Mouse (Mus musculus) ES-Bruce4 (cell line): ENCODE data around the gene Apoh. TPM values are rescaled to one million over a fixed set of nuclear protein-coding genes. Genes with fewer than 3 reads are reported as not detected.

Experiments
- H3K27ac ChIP-seq: 2 replicates; pipeline ENCODE4 v1.5.1; 2012; ENCODE audit warnings: low read length, inconsistent platforms; ENCODE audit not compliant: insufficient read depth
- H3K27me3 ChIP-seq: 2 replicates; pipeline ENCODE4 v1.6.1; 2012; ENCODE audit warnings: mild to moderate bottlenecking, low read length, inconsistent platforms; ENCODE audit not compliant: control insufficient read depth, poor library complexity, insufficient read depth, severe bottlenecking
- H3K36me3 ChIP-seq: 2 replicates; pipeline ENCODE4 v1.6.1; 2012; ENCODE audit warnings: inconsistent platforms, mild to moderate bottlenecking, low read length, moderate library complexity; ENCODE audit not compliant: control insufficient read depth, poor library complexity, insufficient read depth, severe bottlenecking
- H3K4me1 ChIP-seq: one replicate; pipeline ENCODE4 v1.8.1; 2011; ENCODE audit warnings: low read length; ENCODE audit not compliant: control insufficient read depth, insufficient read depth
- H3K4me3 ChIP-seq: 2 replicates; pipeline ENCODE4 v1.5.1; 2011; ENCODE audit warnings: low read depth, mild to moderate bottlenecking, low read length
- H3K9ac ChIP-seq: 2 replicates; pipeline ENCODE4 v1.6.1; 2012; ENCODE audit warnings: low read depth, mild to moderate bottlenecking, inconsistent platforms; ENCODE audit not compliant: poor library complexity, severe bottlenecking
- H3K9me3 ChIP-seq: replicated peaks from 2 replicates; pipeline ENCODE4 v1.6.1; 2012; ENCODE audit warnings: mild to moderate bottlenecking, low read length, inconsistent platforms; ENCODE audit not compliant: control insufficient read depth, poor library complexity, insufficient read depth, severe bottlenecking
- CTCF ChIP-seq: IDR thresholded peaks from one replicate; pipeline ENCODE4 v1.8.1; 2011; ENCODE audit warnings: low read depth, low read length
- EP300 ChIP-seq: IDR thresholded peaks from 2 replicates; pipeline ENCODE4 v1.6.1; 2011; ENCODE audit warnings: low read depth, low read length; ENCODE audit not compliant: insufficient read depth
- POLR2A ChIP-seq: IDR thresholded peaks from one replicate; pipeline ENCODE4 v1.8.1; 2011; ENCODE audit warnings: low read length; ENCODE audit not compliant: insufficient read depth
- polyA plus RNA-seq: library from polyadenylated mRNA; stranded (reverse); fragments of >200 nt; gene quantifications from 2 replicates; pipeline ENCODE4 v1.2.4, GENCODE M21; 2011; ENCODE audit warnings: low read depth; ENCODE audit not compliant: missing spikeins, insufficient read depth, insufficient read length

Apoh gene
- polyA plus RNA-seq, 1 experiment = not detected

GRCm38 (mm10) chr11:108362965-108363364 lies 19.8 kb downstream of the Apoh start:
- Histone ChIP-seq H3K27me3 (no peaks in the 10 kb centered on the region), H3K27ac (no peak overlapping the region), H3K9ac (no peak overlapping the region), H3K9me3 (no peaks in the 10 kb centered on the region), H3K4me1 (no peaks in the 10 kb centered on the region), H3K36me3 (no peaks in the 10 kb centered on the region), H3K4me3 (no peak overlapping the region)
- TF ChIP-seq CTCF = no peak
- no peak for TF ChIP-seq POLR2A
- TF ChIP-seq EP300 = no peak

- Histone ChIP-seq H3K4me1 (no peaks in the 10 kb centered on the region), H3K27me3 (no peaks in the 10 kb centered on the region), H3K9me3 (no peaks in the 10 kb centered on the region), H3K27ac (no peak overlapping the region), H3K36me3 (no peaks in the 10 kb centered on the region), H3K9ac (no peak overlapping the region), H3K4me3 (no peak overlapping the region)
- TF ChIP-seq POLR2A = no peak
- TF ChIP-seq EP300 = no peak
- TF ChIP-seq CTCF = no peak
These were observed 20.8 kb downstream of the Apoh start for GRCm38 (mm10) chr11:108363991-108364390.

GRCm38 (mm10) chr11:108364945-108365589 lies 21.9 kb downstream of the Apoh start:
- Histone ChIP-seq H3K27me3 (no peaks in the 10 kb centered on the region), H3K9me3 (no peaks in the 10 kb centered on the region), H3K27ac (no peak overlapping the region), H3K4me3 (no peak overlapping the region), H3K4me1 (no peaks in the 10 kb centered on the region), H3K36me3 (no peaks in the 10 kb centered on the region), H3K9ac (no peak overlapping the region)
- TF ChIP-seq POLR2A (no peak), EP300 (no peak), CTCF (no peak)

GRCm38 (mm10) chr11:108365600-108365999 lies 22.4 kb downstream of the Apoh start:
- Histone ChIP-seq H3K27ac (no peak overlapping the region), H3K4me3 (no peak overlapping the region), H3K9me3 (no peaks in the 10 kb centered on the region), H3K9ac (no peak overlapping the region), H3K36me3 (no peaks in the 10 kb centered on the region), H3K27me3 (no peaks in the 10 kb centered on the region), H3K4me1 (no peaks in the 10 kb centered on the region)
- TF ChIP-seq CTCF (no peak), EP300 (no peak), POLR2A (no peak)

GRCm38 (mm10) chr11:108367046-108367445 lies 23.9 kb downstream of the Apoh start:
- no peaks in the 10 kb centered on the region for H3K4me1 ChIP-seq
- no peaks in the 10 kb centered on the region for H3K9me3 ChIP-seq
- TF ChIP-seq EP300 (no peak), POLR2A (no peak), CTCF (no peak)
- H3K4me3 ChIP-seq = no peak overlapping the region
- H3K36me3 ChIP-seq = no peaks in the 10 kb centered on the region
- H3K27me3 ChIP-seq = no peaks in the 10 kb centered on the region
- H3K9ac ChIP-seq = no peak overlapping the region
- H3K27ac ChIP-seq = no peak overlapping the region

- Histone ChIP-seq H3K27me3 (no peaks in the 10 kb centered on the region), H3K4me3 (no peak overlapping the region), H3K9me3 (no peaks in the 10 kb centered on the region), H3K9ac (no peak overlapping the region), H3K27ac (no peak overlapping the region), H3K4me1 (no peaks in the 10 kb centered on the region), H3K36me3 (no peaks in the 10 kb centered on the region)
- no peak for TF ChIP-seq POLR2A
- no peak for TF ChIP-seq EP300
- no peak for TF ChIP-seq CTCF
These were observed 33.7 kb downstream of the Apoh start for GRCm38 (mm10) chr11:108376815-108377214.
